Mouse (Mus musculus) stomach, postnatal 0 days (tissue): ENCODE measurements at regions not wholly inside any gene's neighbourhood (a gene's known extent, or its start where the extent isn't known, plus 50 kb on each side); places are given as distances from the start of the nearest gene placed in this dataset.

Experiments used
- CTCF ChIP-seq: IDR thresholded peaks from 2 replicates; pipeline ENCODE4 v1.5.1; 2016; ENCODE audit warnings: antibody characterized with exemption, low read depth, mild to moderate bottlenecking, moderate library complexity
- EP300 ChIP-seq: optimal IDR thresholded peaks from 2 replicates; pipeline ENCODE3; 2016; ENCODE audit warnings: antibody characterized with exemption

DNA sequence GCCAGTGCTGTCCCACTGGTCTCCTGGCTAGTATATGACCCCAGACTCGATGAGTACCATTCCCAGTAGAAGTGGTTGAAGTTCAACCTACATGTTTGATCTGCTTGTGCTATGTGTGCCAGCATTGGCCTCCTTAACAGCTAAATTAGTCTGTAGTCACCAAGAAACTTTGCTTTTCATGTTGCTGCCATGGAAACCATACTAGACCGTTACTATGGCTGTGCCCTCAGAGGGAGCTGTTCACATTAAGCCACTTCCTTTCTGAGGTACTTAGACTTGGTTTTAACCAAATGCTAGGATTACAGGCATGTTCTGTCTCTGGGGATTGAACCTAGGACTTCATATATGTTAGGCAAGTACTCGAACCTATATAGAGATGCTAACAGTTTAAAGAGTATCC lies 191.8 kb upstream of the Nabp1 start:
- TF ChIP-seq CTCF (no peak), EP300 (no peak)
